Mouse (Mus musculus) embryonic facial prominence, embryonic 14.5 days (tissue): ENCODE data around the gene Slc35e4. TPM values are rescaled to one million over a fixed set of nuclear protein-coding genes. Genes with fewer than 3 reads are reported as not detected.

Source experiments
- ATAC-seq: fragments of 200-750 bp; cut with Nextera tagmentation; 2 replicates; pipeline ENCODE4 v1.8.0; 2017; ENCODE audit warnings: low read depth, moderate number of reproducible peaks, moderate TSS enrichment
- DNase-seq: peaks from one replicate; pipeline ENCODE4 v3.0.0-alpha.2; 2015; ENCODE audit warnings: low spot score
- H3K27ac ChIP-seq: fragments of 300-500 bp; sonication (generic); replicated peaks from 2 replicates; pipeline ENCODE4 v1.5.1; 2014; ENCODE audit warnings: low read depth, mild to moderate bottlenecking, low read length, moderate library complexity
- H3K27me3 ChIP-seq: fragments of 300-500 bp; sonication (generic); replicated peaks from 2 replicates; pipeline ENCODE4 v1.6.1; 2014; ENCODE audit warnings: low read length; ENCODE audit not compliant: control insufficient read depth, insufficient read depth
- H3K36me3 ChIP-seq: fragments of 300-500 bp; sonication (generic); 2 replicates; pipeline ENCODE4 v1.6.1; 2014; ENCODE audit warnings: low read length, mixed read lengths; ENCODE audit not compliant: control insufficient read depth, insufficient read depth
- H3K4me1 ChIP-seq: fragments of 300-500 bp; sonication (generic); 2 replicates; pipeline ENCODE4 v1.6.1; 2014; ENCODE audit warnings: antibody characterized with exemption, low read length; ENCODE audit not compliant: control insufficient read depth, insufficient read depth
- H3K4me2 ChIP-seq: fragments of 300-500 bp; sonication (generic); 2 replicates; pipeline ENCODE4 v1.6.1; 2014; ENCODE audit warnings: low read depth, mild to moderate bottlenecking, low read length, moderate library complexity, mixed read lengths
- H3K4me3 ChIP-seq: fragments of 300-500 bp; sonication (generic); 2 replicates; pipeline ENCODE4 v1.5.1; 2014; ENCODE audit warnings: low read depth, mild to moderate bottlenecking, low read length
- H3K9ac ChIP-seq: fragments of 300-500 bp; sonication (generic); 2 replicates; pipeline ENCODE4 v1.6.1; 2014; ENCODE audit warnings: low read depth, mild to moderate bottlenecking, low read length, moderate library complexity, mixed read lengths
- H3K9me3 ChIP-seq: fragments of 300-500 bp; sonication (generic); 2 replicates; pipeline ENCODE4 v1.6.1; 2016; ENCODE audit warnings: low read length; ENCODE audit not compliant: control insufficient read depth
- WGBS: fragments of 180-500 bp; shearing (Covaris S2); extraction: QIAGEN DNeasy Blood & Tissue Kit; methylation state at CpG from one replicate; pipeline ENCODE4 v1.1.7; 2014; 5-methylcytosine and 5-hydroxymethylcytosine counted together
- polyA plus RNA-seq: library from polyadenylated mRNA; unstranded; fragments of >200 nt; fragmentation: Nextera tagmentation; extraction: Ambion mirVana; gene quantifications from 2 replicates; pipeline ENCODE4 v1.2.1, GENCODE M21; 2014

Slc35e4 gene
- polyA plus RNA-seq, 1 experiment from 2014 or later = 6.4 TPM

GRCm38 (mm10) chr11:3925916-3926315, 11.5 kb upstream of the Slc35e4 start:
- Histone ChIP-seq H3K36me3 (peaks cover 18% of the 10 kb centered on the region), H3K27me3 (no peaks in the 10 kb centered on the region), H3K4me2 (no peak overlapping the region), H3K27ac (no peak overlapping the region), H3K9ac (no peak overlapping the region), H3K4me3 (no peak overlapping the region), H3K9me3 (no peaks in the 10 kb centered on the region), H3K4me1 (peaks cover 3% of the 10 kb centered on the region)
- ATAC-seq = no peak
- DNase-seq = no peak
- 89% methylated on average over 10 of the region's 10 CpGs for WGBS

GRCm38 (mm10) chr11:3922731-3923130, 8.3 kb upstream of the Slc35e4 start:
- no peak for ATAC-seq
- no peaks in the 10 kb centered on the region for H3K4me1 ChIP-seq
- whole genome bisulfite sequencing = 94% methylated on average over 6 of the region's 6 CpGs
- no peak overlapping the region for H3K27ac ChIP-seq
- no peak overlapping the region for H3K9ac ChIP-seq
- H3K36me3 ChIP-seq = peaks cover 18% of the 10 kb centered on the region
- DNase-seq = no peak
- H3K27me3 ChIP-seq = no peaks in the 10 kb centered on the region
- H3K4me3 ChIP-seq = no peak overlapping the region
- H3K4me2 ChIP-seq = no peak overlapping the region
- no peaks in the 10 kb centered on the region for H3K9me3 ChIP-seq

GRCm38 (mm10) chr11:3922115-3922514, 7.7 kb upstream of the Slc35e4 start:
- Histone ChIP-seq H3K27me3 (no peaks in the 10 kb centered on the region), H3K9ac (no peak overlapping the region), H3K27ac (no peak overlapping the region), H3K9me3 (no peaks in the 10 kb centered on the region), H3K4me3 (no peak overlapping the region), H3K4me2 (no peak overlapping the region), H3K36me3 (peaks cover 18% of the 10 kb centered on the region), H3K4me1 (no peaks in the 10 kb centered on the region)
- WGBS = 91% methylated on average over 9 of the region's 9 CpGs
- DNase-seq (no peak), ATAC-seq (no peak)

GRCm38 (mm10) chr11:3921281-3921850, 6.9 kb upstream of the Slc35e4 start:
- peaks cover 18% of the 10 kb centered on the region for H3K36me3 ChIP-seq
- DNase-seq (peak; percentile 66), ATAC-seq (no peak)
- H3K4me2 ChIP-seq = no peak overlapping the region
- no peaks in the 10 kb centered on the region for H3K4me1 ChIP-seq
- 35% methylated on average over 8 of the region's 8 CpGs for WGBS
- H3K9ac ChIP-seq = no peak overlapping the region
- no peak overlapping the region for H3K4me3 ChIP-seq
- H3K27ac ChIP-seq = no peak overlapping the region
- no peaks in the 10 kb centered on the region for H3K9me3 ChIP-seq
- no peaks in the 10 kb centered on the region for H3K27me3 ChIP-seq

DNA sequence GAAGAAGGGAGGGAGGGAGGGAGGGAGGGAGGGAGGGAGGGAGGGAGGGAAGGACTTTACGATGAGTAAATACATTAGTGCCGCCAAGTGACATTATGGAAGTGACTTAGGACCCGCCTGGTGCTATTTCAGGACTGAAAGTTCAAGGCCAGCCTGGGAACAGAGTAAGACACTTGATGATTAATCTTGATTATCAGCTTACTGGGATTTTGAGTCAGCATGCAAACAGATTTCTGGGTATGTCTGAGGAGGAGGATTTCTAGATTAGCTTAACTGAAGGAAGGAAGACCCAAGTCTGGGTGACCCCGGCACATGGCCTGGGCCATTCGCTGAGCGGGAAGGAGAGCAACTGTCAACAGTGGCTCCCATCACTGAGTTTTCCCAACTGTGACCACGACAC, 6.0 kb upstream of the Slc35e4 start:
- Histone ChIP-seq H3K36me3 (peaks cover 18% of the 10 kb centered on the region), H3K4me3 (no peak overlapping the region), H3K9me3 (no peaks in the 10 kb centered on the region), H3K9ac (no peak overlapping the region), H3K27ac (no peak overlapping the region), H3K4me2 (no peak overlapping the region), H3K27me3 (no peaks in the 10 kb centered on the region), H3K4me1 (no peaks in the 10 kb centered on the region)
- DNase-seq (no peak), ATAC-seq (no peak)
- WGBS = 93% methylated on average over 7 of the region's 7 CpGs

DNA sequence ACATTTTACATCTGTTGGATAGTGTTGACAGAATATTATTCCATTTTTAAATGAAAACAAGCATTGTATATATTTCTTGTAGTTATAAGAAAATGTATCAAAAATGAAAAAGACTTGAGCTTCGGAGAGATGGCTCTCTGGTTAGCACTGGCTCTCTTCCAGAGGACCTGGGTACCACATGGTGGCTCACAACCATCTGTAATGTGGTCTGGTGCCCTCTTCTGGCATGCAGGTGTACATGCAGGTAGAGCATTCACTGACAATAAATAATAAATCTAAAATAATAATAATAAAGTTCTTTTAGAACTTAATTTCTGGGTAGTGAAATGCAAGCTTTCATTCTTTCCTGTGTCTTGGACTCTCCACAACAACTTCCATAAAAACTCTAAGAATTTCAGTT, 4.3 kb upstream of the Slc35e4 start:
- DNase-seq (no peak), ATAC-seq (no peak)
- Histone ChIP-seq H3K4me2 (no peak overlapping the region), H3K36me3 (peaks cover 11% of the 10 kb centered on the region), H3K4me3 (no peak overlapping the region), H3K4me1 (no peaks in the 10 kb centered on the region), H3K27ac (no peak overlapping the region), H3K9me3 (no peaks in the 10 kb centered on the region), H3K9ac (no peak overlapping the region), H3K27me3 (no peaks in the 10 kb centered on the region)
- 38% methylated on average over 1 of the region's 1 CpGs for WGBS

DNA sequence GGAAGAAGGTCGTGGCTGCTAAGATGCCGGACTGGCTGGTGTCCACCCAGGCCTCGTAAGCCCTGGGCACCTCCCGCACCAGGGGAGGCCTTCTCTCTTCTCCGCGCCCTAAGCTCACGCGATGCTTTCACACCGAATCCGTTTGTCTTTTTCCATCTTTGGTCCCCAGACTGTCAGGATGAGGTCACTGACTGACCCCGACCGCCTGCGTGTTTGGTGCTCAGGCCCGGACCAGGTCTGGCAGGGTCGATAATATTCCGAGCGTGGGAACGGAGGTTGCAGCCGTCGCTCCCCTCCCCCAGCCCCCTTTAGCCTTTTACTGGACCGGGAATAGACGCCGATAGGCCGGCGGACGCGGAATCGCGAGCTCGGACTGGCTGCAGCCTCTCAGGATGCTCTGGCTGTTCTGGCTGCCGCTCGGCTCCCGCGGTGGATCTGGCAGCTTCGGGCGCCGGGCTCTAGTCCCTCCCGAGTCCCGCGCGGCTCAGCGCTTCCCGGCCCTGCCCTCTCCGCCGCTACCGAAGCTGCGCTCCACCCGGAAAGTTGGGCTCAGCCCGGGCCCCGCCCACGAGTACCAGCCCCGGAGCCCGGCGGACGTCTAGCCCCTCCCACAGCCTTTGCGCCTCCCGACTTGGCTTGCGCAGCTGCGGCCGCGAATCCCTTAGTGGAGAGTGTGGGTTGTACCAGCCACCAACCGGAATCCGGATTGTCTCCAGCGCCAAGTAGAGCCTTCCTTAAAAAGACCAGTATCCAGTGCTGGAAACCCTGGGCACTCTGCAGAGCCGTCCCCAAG, 952 bp downstream of the Slc35e4 start:
- Histone ChIP-seq H3K27ac (peak overlapping the region; percentile 84), H3K4me1 (peaks cover 20% of the 10 kb centered on the region), H3K36me3 (no peaks in the 10 kb centered on the region), H3K4me3 (peak overlapping the region; percentile 60), H3K27me3 (no peaks in the 10 kb centered on the region), H3K9me3 (no peaks in the 10 kb centered on the region), H3K4me2 (peak overlapping the region; percentile 69), H3K9ac (peak overlapping the region; percentile 69)
- peak; percentile 90 for ATAC-seq
- WGBS = under 1% methylated on average over 42 of the region's 65 CpGs
- DNase-seq = peak; percentile 95

- Histone ChIP-seq H3K9me3 (no peaks in the 10 kb centered on the region), H3K4me1 (peaks cover 20% of the 10 kb centered on the region), H3K36me3 (no peaks in the 10 kb centered on the region), H3K4me3 (peak overlapping the region; percentile 60), H3K27me3 (no peaks in the 10 kb centered on the region), H3K27ac (no peak overlapping the region), H3K9ac (peak overlapping the region; percentile 69), H3K4me2 (peak overlapping the region; percentile 69)
- 2% methylated on average over 11 of the region's 16 CpGs for WGBS
- peak; percentile 35 for DNase-seq
- ATAC-seq = no peak
Measured at GRCm38 (mm10) chr11:3912875-3913271, 1.6 kb downstream of the Slc35e4 start.
